Mouse (Mus musculus) heart, postnatal 10 days (tissue): ENCODE data around the gene Mlh3. TPM values are rescaled to one million over a fixed set of nuclear protein-coding genes. Genes with fewer than 3 reads are reported as not detected.
"Not testable (repeated sequence)": the region's sequence is repeated elsewhere in the genome, so short reads cannot be mapped to it uniquely, and the experiment has no call there.

ENCODE experiments used
- DNase-seq, 2 experiments: peaks; one replicate each; pipeline ENCODE4 v3.0.0; 2021
- intact Hi-C: fragments of 180-260 bp; cut with DNase I; formaldehyde crosslinking; loops from one replicate; pipeline ENCODE4 v1.15.1; 2025
- total RNA-seq, 2 experiments: library from RNA; stranded (reverse); gene quantifications; 2 replicates each; pipeline ENCODE4 v1.2.3; 2021

Mlh3 gene
- total RNA-seq, 2 experiments from 2014 or later, result 7.1 to 8.2 TPM

DNA sequence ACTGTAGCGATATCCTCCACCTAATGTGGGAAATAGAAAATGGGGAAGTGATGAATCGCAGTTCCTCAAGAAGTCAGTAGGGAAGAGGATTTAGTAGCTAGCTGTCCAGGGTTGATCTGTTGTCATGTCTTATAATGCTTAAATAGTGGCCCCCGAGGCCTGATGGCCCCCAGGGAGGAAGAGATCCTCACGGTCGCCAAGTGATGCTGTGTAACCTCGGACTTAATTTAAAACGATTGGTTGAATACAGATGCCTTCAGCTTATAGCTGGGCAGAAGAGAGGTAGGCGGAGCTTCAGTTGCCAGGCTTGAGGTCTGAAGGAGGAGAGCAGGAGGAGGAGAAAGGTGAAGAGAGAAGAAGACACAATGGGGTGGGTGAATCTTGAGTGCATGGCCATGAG, 13.9 kb upstream of the Mlh3 start:
- intact Hi-C loops, result no loop called here
- DNase-seq, result no peak

DNA sequence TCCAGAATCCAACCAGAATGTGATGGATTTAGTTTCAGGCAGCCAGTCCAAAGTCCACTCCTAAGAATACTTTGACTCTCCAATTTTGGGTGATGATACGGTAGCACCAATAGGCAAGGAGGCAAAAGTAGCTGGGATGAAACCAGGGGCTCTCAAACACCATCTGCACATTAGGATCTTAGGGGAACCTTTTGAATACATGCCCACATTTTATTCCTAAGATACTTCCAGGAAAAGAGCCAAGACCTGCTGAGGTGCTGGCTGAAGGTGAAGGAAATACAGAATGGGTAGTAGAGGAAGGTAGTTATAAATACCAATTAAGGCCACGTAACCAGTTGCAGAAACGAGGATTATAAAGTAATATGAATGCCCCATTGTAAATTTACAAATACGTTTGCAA, 11.4 kb upstream of the Mlh3 start:
- DNase-seq, intact Hi-C loops: not testable (repeated sequence)

DNA sequence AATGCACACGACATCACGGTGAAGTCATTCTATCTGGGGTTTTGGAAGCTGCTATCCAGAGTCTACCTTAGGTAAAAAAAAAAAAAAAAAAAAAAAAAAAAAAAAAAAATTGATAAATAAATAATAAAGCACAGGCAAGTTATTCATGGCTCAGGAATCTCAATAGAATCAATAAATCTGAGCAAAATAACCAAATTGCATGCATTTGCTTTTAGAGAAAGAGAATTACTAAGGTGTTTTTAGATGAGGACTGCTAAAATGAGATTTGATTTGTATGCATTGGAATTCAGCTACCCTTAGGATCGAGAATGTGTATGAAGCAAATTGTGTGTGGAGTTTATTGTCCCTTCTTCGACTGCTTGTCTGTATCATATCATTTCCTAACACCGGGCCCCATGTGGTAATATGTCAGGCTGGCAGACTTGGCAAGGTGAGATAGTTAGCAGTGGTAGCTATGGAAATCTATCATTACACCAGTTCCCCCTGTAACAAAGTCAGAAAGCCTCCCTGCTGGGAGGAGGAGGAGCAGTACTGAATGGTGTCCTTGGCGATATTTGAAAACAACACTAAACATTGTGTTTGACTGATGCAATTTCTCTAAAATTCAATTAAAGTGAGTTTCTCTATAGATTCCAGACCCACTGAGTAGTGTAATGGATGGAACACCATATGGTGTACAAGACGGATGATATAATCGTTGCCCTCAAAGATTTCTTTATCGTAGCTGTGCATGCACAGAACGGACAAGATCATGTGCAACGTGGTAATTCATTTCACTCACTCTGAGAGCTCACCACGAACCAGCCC, 10.6 kb upstream of the Mlh3 start:
- no peak for DNase-seq
- intact Hi-C loops, result no loop called here

DNA sequence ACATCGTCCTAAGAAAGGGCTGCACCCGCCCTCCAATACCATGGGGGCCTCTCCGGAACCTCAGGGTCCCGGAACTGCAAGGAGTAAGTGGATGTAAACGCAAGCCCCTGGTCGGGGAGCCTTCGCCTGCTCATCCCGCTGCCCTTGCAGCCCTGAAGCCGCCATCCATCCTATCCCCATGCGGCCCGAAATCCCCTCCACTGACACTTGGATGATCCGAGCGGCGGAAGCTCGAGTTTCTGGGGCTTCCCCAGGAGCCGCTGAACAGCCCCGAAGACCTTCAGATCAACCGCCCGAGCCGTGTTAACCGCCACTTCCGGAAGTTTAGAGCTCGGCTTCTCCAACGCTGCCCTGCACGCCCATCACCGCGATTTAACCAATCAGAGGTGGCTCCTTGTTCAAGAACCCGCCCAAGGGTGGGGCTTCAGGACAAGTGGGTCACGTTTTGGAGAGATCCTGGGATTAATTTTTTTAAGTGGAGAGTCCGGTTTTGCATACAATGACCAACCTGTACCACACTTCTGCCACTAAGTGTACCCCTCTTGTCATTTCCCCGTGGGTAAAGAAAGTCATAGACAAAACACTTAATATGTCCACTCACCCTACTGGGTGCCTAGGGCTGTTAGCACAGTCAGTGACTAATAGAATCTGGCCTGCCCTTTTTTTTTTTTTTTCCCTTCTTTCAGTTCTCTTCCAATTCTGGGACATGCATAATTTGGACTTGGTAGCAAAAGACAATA, 9.9 kb upstream of the Mlh3 start:
- intact Hi-C loops, result no loop called here
- DNase-seq, result peak; percentile 99

DNA sequence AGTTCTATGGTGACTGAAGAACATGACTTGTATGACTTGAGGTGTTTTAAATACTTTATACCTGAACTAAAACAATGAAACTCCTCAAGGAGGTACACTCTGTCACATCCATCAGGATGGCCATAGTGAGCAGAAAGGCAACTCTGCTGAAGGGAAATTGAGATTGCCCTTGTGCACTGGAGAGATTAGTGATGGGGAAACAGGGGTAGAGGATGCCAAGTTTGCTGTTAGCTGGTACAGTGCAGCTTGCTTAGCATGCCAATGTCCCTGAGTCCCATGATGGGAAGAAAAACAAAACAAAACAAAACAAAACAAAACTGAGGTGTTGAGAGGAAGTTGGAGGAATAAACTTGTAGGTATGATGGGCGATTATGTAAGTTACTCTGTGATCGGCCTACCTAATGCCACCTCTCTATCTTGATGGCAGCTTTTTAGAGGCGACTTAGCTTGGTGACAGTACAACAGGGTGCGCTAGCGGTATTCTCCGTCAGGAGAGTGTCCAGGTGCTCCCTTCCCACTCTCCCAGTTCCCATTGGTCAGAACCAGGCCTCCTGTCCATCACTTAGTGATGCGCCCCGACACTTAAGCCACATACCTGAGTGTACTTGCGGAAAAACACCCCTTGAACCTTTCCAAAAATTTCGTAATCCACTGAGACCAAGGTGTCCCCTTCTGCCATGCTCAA, 9.1 kb upstream of the Mlh3 start:
- DNase-seq, result peak in 1 of 2 experiments; percentile 30
- intact Hi-C loops, result no loop called here

DNA sequence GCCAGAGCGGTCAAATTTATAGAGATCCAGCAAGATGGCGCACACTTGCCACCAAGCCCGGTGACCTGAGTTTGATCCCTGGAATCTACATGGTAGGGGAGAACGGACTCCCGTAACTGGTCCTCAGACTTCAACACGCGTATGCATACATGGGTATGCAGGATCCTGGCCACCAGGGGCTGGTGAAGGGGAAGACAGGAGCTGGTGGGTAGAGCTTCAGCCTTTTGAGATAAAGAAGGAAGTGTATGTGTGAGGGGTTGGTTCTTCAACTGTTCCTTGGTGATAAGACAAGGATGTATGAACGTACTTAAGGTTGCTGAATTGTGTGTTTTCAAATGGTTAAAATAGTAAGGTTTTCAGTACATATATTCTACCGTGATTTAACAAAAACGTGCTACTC, 8.5 kb upstream of the Mlh3 start:
- DNase-seq, result no peak
- intact Hi-C loops, result no loop called here

DNA sequence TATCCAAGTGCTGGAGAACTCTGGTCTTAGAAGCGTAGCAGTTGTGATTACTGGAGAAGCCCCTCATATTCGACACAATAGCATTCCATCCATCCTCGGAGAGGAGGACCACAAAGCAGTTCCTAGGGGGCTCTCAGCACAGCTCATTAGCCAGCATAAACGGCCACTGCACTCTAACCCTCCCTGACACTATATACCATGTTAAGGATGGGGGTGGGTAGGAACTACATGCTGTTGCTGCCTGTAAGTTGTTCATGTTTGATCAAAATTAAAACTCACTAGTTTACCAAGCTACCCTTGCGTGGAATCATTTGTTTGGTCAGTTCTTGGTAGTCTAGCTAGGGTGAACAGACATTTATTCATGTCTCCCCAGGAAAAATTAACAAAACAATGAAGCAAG, 5.9 kb upstream of the Mlh3 start:
- intact Hi-C loops, result no loop called here
- DNase-seq, result no peak

DNA sequence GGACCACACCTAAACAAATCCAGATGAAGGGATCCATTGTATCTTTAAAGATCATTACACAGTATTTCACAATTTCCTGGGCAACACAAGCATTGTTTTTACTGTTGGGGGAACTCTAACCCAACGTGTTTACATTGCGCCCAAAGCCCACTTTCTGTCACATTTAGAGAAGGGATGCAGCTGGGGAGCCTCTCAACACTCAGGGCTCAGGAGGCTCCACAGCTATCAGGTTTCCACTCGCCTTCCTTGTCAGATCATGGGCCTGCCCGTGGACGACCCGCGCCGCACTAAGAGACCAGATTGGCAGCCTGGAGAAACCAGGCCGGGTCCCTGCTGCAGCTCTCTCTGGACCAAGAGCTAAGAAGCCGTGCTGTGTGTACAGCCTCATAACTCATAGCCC, 3.1 kb upstream of the Mlh3 start:
- no peak for DNase-seq
- intact Hi-C loops, result loop anchor here (5.0 kb wide), 1 partner anchor 46 kb away; no protein-coding TSS in a partner anchor

DNA sequence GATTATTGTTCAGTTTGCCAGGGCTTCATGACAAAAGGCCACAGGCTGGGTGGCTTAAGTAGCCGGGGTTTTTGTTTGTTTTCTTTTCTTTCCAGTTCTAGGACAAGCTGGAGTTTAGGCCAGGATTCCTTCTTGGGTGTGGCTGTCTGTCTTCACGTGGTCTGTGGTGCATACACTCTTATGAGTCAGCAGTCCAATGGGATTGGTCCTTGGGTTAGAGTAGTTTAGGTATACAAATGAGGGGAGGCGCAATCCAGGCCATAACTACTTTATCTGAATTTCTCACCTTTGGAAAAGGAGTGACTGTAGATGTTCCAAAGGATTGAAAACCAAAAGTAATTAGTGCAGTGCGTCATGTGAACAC, 1.4 kb upstream of the Mlh3 start:
- no peak for DNase-seq
- intact Hi-C loops, result loop anchor here (5.0 kb wide), 1 partner anchor 45 kb away; no protein-coding TSS in a partner anchor

DNA sequence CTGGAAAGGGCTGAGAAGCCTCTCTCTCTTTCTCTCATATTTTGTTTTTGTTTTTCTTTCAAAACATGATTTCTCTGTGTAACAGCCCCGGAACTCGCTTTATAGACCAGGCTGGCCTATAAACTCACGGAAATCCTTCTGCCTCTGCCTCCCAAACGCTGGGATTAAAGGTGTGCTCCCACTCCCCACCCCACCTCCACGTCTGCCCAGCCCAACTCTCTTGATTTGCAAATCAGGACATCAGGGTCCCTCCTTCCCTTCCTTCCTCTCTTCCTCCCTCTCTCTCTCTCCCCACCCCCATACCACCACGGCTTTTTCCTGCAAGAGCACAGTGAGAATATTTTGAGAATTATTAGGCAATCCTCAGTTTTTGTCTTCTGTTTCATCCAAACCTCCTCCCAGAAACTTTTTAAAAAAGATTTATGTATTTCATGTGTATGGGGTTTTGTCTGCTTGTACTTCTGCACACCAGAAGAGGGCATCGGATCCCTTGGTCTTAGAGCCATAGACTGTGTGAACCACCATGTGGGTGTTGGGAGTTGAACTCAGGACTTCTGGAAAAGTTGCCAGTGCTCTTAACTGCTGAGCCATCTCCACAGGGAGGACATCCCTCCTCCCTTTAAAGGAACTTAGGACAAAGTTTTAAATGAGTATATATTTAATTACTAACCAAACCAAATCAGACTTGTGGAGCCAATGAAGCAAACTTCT, 888 bp upstream of the Mlh3 start:
- intact Hi-C loops, result loop anchor here (5.0 kb wide), 1 partner anchor 44 kb away; no protein-coding TSS in a partner anchor
- no peak for DNase-seq

DNA sequence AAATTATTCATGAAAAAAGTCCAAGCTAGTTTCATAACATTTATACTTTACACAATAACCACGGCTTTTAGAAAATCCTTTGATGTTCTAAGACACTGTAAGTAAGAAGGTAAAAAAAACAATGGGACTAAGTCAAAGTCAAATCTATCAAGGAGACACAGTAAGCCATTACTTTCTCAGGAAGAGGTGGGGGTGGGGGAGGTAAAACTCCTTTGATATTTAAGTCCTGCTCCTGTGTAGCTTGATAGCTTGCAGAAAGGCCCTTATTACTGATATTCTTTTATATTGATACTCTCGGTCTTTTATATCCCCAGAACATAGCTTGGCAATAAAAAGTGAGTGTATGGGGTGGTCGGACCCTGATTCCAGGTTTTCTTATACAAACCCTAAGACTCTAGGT, 578 bp downstream of the Mlh3 start:
- no peak for DNase-seq
- intact Hi-C loops, result loop anchor here (5.0 kb wide), 1 partner anchor 43 kb away; no protein-coding TSS in a partner anchor

DNA sequence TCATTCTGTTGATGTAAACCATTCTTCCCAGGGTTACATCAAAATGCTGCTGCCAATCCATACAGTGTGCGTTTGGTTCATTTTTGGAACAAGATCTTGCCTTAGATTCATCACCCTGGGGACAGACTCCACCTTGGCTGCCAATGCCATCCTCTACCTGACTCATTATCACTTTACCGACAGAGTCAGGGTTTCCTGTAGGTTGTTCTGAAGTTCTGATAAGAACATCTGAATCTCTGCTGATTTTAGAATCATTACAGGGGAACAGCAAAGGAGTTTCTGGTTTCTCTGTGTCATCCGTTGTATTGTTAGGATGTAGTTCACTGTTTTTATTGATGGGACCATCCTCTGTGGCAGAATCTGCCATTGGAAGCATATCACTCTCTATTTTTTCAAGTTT, 4.2 kb downstream of the Mlh3 start:
- intact Hi-C loops, result no loop called here
- DNase-seq, result no peak

DNA sequence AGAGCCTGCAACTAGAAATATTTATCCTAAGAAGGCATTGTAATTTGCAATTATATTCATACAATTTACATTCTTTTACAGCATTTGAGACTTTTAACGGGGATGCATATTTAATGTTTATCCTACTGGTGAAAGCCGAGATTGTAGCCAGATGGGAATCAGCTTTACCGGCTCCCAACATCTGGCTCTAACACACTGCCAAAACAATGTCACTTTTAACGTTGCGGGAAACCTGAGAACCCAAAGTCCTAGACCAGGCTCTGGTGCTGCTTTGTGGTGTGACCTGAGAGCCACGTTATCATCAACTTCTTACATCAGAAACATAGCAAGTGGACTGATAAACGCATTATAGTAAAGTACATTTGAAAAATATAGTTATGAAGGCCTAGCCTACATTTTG, 5.5 kb downstream of the Mlh3 start:
- DNase-seq, result no peak
- intact Hi-C loops, result no loop called here

DNA sequence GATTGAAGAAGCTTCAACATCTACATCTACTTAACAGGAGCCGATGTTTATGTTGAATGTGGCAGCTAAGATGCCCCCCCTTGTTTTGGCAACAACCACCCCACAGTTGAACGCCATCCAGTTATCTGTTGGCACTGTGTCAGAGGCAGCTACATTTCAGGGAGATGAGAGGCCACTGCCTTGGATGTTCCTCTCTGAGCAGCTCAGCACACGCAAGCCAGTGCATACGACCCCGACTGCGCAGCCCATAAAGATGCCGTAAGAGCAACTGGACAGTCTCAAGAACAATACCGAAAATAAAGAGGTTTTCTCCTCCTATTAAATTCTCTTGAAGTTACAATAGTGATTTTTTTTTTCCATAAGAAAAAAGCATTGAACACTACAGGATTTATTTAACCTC, 5.9 kb downstream of the Mlh3 start:
- intact Hi-C loops, result no loop called here
- no peak for DNase-seq

DNA sequence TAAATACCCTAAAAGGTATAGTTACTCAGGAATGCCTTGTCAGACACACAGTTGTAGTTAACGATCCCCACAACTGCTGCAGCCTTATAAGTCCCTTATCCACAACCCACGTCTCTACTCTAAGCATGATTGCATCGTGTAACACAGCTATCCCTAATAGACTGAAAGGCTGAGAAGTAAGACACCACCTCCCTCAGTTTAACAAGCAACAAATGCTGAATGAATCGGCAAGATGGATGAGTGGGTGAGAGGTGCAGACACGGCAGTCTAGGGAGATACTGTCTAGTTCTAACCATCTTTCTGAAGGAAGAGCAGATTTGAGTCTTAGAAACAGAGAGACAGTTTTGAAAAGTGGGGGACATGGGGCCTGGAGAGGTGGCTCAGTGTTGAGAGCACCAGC, 7.2 kb downstream of the Mlh3 start:
- intact Hi-C loops, result no loop called here
- no peak for DNase-seq

DNA sequence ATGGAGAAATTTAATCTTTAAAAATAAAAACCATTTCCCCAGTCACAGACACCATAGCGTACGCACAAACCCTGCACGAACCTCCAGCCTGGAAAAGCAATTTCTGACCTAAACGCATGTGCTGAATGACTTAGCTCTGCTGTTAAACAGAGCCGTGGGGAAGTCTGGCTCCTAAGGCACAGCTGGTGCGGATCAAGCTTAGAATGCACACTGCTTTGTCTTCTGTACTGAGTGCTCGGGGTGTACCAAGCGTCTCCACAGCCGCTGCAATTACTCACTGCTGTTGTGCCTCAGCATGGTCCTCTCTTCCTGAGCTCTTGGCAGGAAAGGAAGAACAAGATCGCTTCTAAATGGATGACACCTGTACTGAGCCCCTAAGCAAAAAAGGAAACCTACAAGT, 7.9 kb downstream of the Mlh3 start:
- intact Hi-C loops, result no loop called here
- no peak for DNase-seq

DNA sequence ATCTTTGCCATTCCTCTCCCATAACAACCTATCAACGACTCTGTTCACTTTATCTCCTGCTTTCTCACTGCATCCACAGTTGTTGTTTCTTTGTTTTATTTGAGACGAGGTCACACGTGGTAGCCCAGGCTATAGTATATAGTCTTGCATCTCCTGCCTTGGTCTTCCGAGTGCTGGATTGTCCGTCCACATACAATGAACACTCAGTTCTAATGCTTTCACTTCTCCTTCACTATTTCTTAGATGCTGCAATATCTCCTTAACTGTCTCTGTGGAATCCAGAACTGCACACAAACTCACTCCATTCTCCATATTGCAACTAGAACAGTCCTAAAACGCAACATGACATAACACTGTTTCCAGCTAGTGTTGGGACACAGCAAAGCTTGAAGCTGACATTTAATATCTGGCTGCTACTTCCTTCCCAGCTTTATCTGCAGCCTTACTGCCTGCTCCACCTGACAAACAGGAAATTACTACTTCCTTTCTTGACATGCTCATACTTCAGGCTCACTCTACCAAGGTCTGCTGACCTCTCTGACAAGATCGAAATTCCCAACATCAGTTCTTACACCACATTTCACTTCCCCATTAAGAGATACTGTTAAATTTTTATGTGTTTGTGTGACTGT, 13.3 kb downstream of the Mlh3 start:
- no peak for DNase-seq
- intact Hi-C loops, result no loop called here

DNA sequence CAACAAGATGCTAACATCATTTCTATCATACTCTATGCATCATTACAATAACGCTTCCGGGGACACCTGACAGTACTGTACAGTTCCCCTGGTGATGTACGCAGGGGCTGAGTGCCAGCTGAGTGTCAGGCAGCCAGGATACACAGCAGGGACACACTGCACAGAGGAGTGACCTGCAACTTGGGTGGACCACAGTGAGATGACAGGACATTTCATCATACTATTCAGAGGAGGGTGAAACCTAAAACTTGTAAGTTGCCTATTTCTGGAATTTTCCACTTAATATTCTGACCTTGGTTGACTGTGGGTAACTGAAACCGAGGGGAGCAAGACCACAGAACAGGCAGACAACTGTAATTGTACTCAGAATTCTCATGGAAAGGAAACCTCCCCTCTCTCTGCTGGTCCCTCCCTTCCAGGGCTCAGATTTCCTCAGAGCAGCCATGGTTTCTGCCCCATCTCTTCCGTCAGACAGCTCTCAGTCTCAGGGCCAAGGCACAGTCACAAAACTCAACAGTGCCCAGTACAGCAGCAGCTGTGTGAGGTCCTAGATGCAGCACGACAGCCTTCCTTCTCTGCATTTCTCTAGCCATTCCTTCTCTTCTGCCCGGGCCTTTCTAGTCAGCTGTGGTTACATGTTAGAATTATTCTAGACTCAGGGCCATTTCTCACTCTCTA, 14.2 kb downstream of the Mlh3 start:
- no peak for DNase-seq
- intact Hi-C loops, result no loop called here

DNA sequence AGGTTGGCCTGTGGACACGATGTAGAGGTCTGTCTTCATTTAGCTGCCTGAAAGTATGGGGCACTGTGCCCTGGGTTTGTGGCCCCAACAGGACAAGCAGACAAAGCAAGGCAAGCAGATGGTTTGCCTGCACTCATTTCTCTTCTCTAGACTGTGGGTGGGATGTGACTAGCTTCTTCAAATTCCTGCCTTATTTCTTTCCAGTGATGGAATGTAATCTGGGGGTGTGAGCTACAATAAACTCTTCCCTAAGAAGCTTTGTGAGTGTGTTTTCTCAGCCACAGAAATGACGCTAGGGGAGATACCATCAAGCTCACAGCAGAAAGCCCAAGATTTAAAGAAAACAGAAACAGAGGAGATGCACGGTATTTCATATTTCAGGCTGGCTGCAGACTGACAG, 18.3 kb downstream of the Mlh3 start:
- intact Hi-C loops, result no loop called here
- no peak for DNase-seq

DNA sequence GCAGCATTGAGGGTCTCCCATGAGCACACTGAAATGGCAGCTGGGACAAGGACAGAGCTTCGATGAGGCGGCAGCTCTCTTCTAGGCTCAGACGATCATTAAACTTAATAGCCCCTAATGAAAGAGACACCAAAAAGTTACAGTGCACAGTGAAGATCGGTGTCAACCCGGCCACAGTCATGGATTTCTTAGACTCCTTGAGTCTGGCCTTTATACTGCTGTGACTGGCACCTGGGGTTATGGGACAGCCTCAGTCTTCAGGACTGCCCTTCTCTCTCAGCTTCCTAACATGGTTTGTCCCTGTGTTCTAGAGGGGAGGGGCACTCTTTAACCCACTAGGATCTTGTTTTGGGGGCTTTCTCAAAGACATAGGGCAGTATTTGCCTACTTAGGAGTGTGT, 32.8 kb downstream of the Mlh3 start:
- intact Hi-C loops, result no loop called here
- DNase-seq, result no peak
